Mouse (Mus musculus) thymus, postnatal 25 days (tissue): ENCODE results near the gene Hey2.

Source experiments
- DNase-seq: peaks from one replicate; pipeline ENCODE4 v3.0.0; 2022

The Hey2 gene

GRCm38 (mm10) chr10:30789521-30789920 lies 53.1 kb downstream of the Hey2 start:
- no peak for DNase-seq

- DNase-seq: no peak
Measured at GRCm38 (mm10) chr10:30788340-30788721, 54.3 kb downstream of the Hey2 start.

DNA sequence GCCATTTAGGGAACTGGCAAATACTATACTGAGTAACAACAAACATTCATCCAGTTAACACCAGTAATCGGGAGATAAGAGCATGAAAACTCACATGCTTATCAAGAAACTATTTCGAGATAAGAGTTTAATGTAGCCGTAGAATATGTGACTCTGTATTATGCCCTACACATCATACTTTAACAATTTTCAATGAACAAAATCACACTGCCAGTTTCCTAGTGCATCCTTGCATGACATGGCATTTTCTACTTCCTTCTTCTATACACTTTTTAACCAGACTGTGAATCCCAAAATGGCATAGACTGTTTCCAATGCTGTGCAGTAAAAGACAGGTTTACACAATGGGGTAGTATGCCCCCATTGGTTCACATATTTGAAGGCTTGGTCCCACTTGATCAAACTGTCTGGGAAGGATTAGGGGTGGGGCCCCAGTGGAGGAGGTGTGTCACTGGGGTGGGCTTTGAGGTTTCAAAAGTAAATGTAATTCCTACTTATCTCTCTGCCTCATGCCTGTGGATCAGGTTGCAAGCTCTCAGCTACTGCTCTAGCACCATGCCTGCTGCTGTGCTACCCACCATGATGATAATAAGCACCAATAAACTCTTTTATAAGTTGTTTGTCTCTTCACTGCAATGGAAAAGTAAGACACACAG lies 54.8 kb downstream of the Hey2 start:
- no peak for DNase-seq

GRCm38 (mm10) chr10:30786103-30786754 lies 56.4 kb downstream of the Hey2 start:
- DNase-seq: no peak
